Mouse (Mus musculus): Measurements from ENCODE around the gene Olfr603. TPM values are rescaled to one million over a fixed set of nuclear protein-coding genes. Genes with fewer than 3 reads are reported as not detected.

Gene Olfr603
- not detected in 2 replicates for total RNA-seq (2023)

GRCm38 (mm10) chr7:103386077-103386476, at the start of gene Olfr603:
Olfr603 (minus strand) TSS chr7:103386177.

GRCm38 (mm10) chr7:103414772-103415171, 28.8 kb upstream of the Olfr603 start, which contains the start of gene Usp17lc:
Usp17lc (plus strand) TSS chr7:103415072.

GRCm38 (mm10) chr7:103362555-103362954, 23.4 kb downstream of the Olfr603 start, which contains the start of gene Olfr601:
Olfr601 (minus strand) TSS chr7:103362655.

GRCm38 (mm10) chr7:103349569-103349968, 36.4 kb downstream of the Olfr603 start, which contains the start of gene Olfr600:
Olfr600 (minus strand) TSS chr7:103349669.

GRCm38 (mm10) chr7:103335617-103336016, 50.4 kb downstream of the Olfr603 start, which contains the start of gene Olfr599:
Olfr599 (plus strand) TSS chr7:103335917.

Other genes with a start within 250 kb of the Olfr603 start
- gene Olfr588-ps1, start 245.3 kb downstream of the Olfr603 start, total RNA-seq (2023): not detected in 2 replicates
- not detected in 2 replicates for gene Olfr589, start 229.8 kb downstream of the Olfr603 start, total RNA-seq (2023)
- gene Olfr591, start 207.8 kb downstream of the Olfr603 start, total RNA-seq (2023): not detected in 2 replicates
- gene Olfr592, start 201.4 kb downstream of the Olfr603 start, total RNA-seq (2023): not detected in 2 replicates
- not detected in 2 replicates for gene Olfr593, start 174.3 kb downstream of the Olfr603 start, total RNA-seq (2023)
- not detected in 2 replicates for gene Olfr594, start 169.2 kb downstream of the Olfr603 start, total RNA-seq (2023)
- gene Usp17ld, start 133.7 kb downstream of the Olfr603 start, total RNA-seq (2023): not detected in 2 replicates
- not detected in 2 replicates for gene Olfr596, start 80.5 kb downstream of the Olfr603 start, total RNA-seq (2023)
- not detected in 2 replicates for gene Olfr597, start 69.9 kb downstream of the Olfr603 start, total RNA-seq (2023)
- not detected in 2 replicates for gene Olfr598, start 62.6 kb downstream of the Olfr603 start, total RNA-seq (2023)
- gene Olfr599, start 50.3 kb downstream of the Olfr603 start, total RNA-seq (2023): not detected in 2 replicates
- gene Olfr600, start 36.5 kb downstream of the Olfr603 start, total RNA-seq (2023): not detected in 2 replicates
- not detected in 2 replicates for gene Olfr601, start 23.5 kb downstream of the Olfr603 start, total RNA-seq (2023)
- gene Usp17lc, start 28.9 kb upstream of the Olfr603 start, total RNA-seq (2023): not detected in 2 replicates
- gene Olfr605, start 59.3 kb upstream of the Olfr603 start, total RNA-seq (2023): not detected in 2 replicates
- not detected in 2 replicates for gene Olfr606, start 62.9 kb upstream of the Olfr603 start, total RNA-seq (2023)
- not detected in 2 replicates for gene Olfr607, start 78.0 kb upstream of the Olfr603 start, total RNA-seq (2023)
- gene Olfr608, start 83.7 kb upstream of the Olfr603 start, total RNA-seq (2023): not detected in 2 replicates
- gene Olfr609, start 111.9 kb upstream of the Olfr603 start, total RNA-seq (2023): not detected in 2 replicates
- not detected in 2 replicates for gene Olfr610, start 125.9 kb upstream of the Olfr603 start, total RNA-seq (2023)
- not detected in 2 replicates for gene Olfr611, start 134.7 kb upstream of the Olfr603 start, total RNA-seq (2023)
- not detected in 2 replicates for gene Olfr612, start 156.5 kb upstream of the Olfr603 start, total RNA-seq (2023)
- gene Olfr613, start 161.9 kb upstream of the Olfr603 start, total RNA-seq (2023): not detected in 2 replicates
- gene Olfr615, start 169.9 kb upstream of the Olfr603 start, total RNA-seq (2023): not detected in 2 replicates
- gene Olfr616, start 183.0 kb upstream of the Olfr603 start, total RNA-seq (2023): not detected in 2 replicates
- not detected in 2 replicates for gene Olfr617, start 186.9 kb upstream of the Olfr603 start, total RNA-seq (2023)
- not detected in 2 replicates for gene Olfr618, start 203.9 kb upstream of the Olfr603 start, total RNA-seq (2023)
- not detected in 2 replicates for gene Olfr619, start 214.4 kb upstream of the Olfr603 start, total RNA-seq (2023)
- gene Olfr620, start 226.4 kb upstream of the Olfr603 start, total RNA-seq (2023): not detected in 2 replicates